Mouse (Mus musculus) MEL (cell line): ENCODE data around the gene Ccar1.

ENCODE experiments used
- CTCF ChIP-seq, 3 experiments: IDR thresholded peaks in 2 of 3; conservative IDR thresholded peaks in 1 of 3; 2 replicates each; pipeline ENCODE4 v1.5.1; 2011 to 2012; ENCODE audit warnings: low read length in 3 of 3, low read depth in 2 of 3, mild to moderate bottlenecking in 2 of 3, improper control_type of control experiment in 1 of 3, inconsistent platforms in 1 of 3, mixed read lengths in 1 of 3, moderate library complexity in 1 of 3; ENCODE audit not compliant: control insufficient read depth in 1 of 3, insufficient read depth in 1 of 3, poor library complexity in 1 of 3, severe bottlenecking in 1 of 3
- GATA1 ChIP-seq: IDR thresholded peaks from 2 replicates; pipeline ENCODE4 v1.6.1; 2011; ENCODE audit warnings: low read depth, low read length, improper control_type of control experiment
- MAZ ChIP-seq: IDR thresholded peaks from 2 replicates; pipeline ENCODE4 v1.6.1; 2012; ENCODE audit warnings: low read depth, mild to moderate bottlenecking, inconsistent platforms, low read length, improper control_type of control experiment
- POLR2A ChIP-seq, 2 experiments: IDR thresholded peaks; 2 replicates each; pipeline ENCODE4 v1.6.1; 2011 to 2012; ENCODE audit warnings: low read length in 2 of 2, mild to moderate bottlenecking in 2 of 2, control low read depth in 1 of 2, improper control_type of control experiment in 1 of 2, low read depth in 1 of 2, moderate library complexity in 1 of 2; ENCODE audit not compliant: control insufficient read depth in 1 of 2, insufficient read depth in 1 of 2, poor library complexity in 1 of 2
- USF2 ChIP-seq, 2 experiments: IDR thresholded peaks; 2 replicates each; pipeline ENCODE4 v1.6.1; 2011 to 2012; ENCODE audit warnings: improper control_type of control experiment in 2 of 2, low read length in 2 of 2, borderline replicate concordance in 1 of 2, inconsistent platforms in 1 of 2, low read depth in 1 of 2, mild to moderate bottlenecking in 1 of 2; ENCODE audit not compliant: insufficient read depth in 1 of 2
- ZNF384 ChIP-seq: IDR thresholded peaks from 2 replicates; pipeline ENCODE4 v1.6.1; 2012; ENCODE audit warnings: low read depth, mild to moderate bottlenecking, inconsistent platforms, low read length, improper control_type of control experiment

GRCm38 (mm10) chr10:62722701-62723100, 69.4 kb downstream of the Ccar1 start:
- TF ChIP-seq GATA1: no peak
- no peak for TF ChIP-seq POLR2A (IDR thresholded peaks at IDR 0.05; ENCODE audit: control insufficient read depth in 1 of 2, insufficient read depth in 1 of 2, low read depth in 1 of 2, low read length in 2 of 2, poor library complexity in 1 of 2)
- no peak for TF ChIP-seq CTCF (IDR thresholded peaks at IDR 0.05 in 2 of 3, conservative IDR thresholded peaks at IDR 0.05 in 1 of 3; ENCODE audit: control insufficient read depth in 1 of 3, insufficient read depth in 1 of 3, low read depth in 2 of 3, low read length in 3 of 3, poor library complexity in 1 of 3, severe bottlenecking in 1 of 3)
- no peak for TF ChIP-seq MAZ
- TF ChIP-seq USF2 (IDR thresholded peaks at IDR 0.05; ENCODE audit: borderline replicate concordance in 1 of 2, insufficient read depth in 1 of 2, low read depth in 1 of 2, low read length in 2 of 2): no peak
- no peak for TF ChIP-seq ZNF384
